Mouse (Mus musculus) brain, embryonic 14.5 days (tissue): ENCODE results near the gene Ryk.

Source experiments
- CTCF ChIP-seq: fragments of 200-500 bp; IDR thresholded peaks from 2 replicates; pipeline ENCODE4 v1.5.1; 2012; ENCODE audit warnings: inconsistent platforms, mild to moderate bottlenecking, moderate library complexity, borderline replicate concordance; ENCODE audit not compliant: insufficient read depth, insufficient read length; ENCODE audit errors: extremely low read depth
- POLR2A ChIP-seq: fragments of 200-500 bp; IDR thresholded peaks from 2 replicates; pipeline ENCODE4 v1.6.1; 2012; ENCODE audit warnings: mild to moderate bottlenecking, inconsistent platforms, borderline replicate concordance; ENCODE audit not compliant: poor library complexity, insufficient read depth, insufficient read length, severe bottlenecking; ENCODE audit errors: extremely low read depth

GRCm38 (mm10) chr9:102951091-102951994, 116.6 kb downstream of the Ryk start:
- TF ChIP-seq CTCF (no peak), POLR2A (no peak)
